Mouse (Mus musculus) left cerebral cortex, postnatal 14 days (tissue): ENCODE results near the gene Aoah. TPM values are rescaled to one million over a fixed set of nuclear protein-coding genes. Genes with fewer than 3 reads are reported as not detected.

Experiments
- DNase-seq, 2 experiments: peaks; one replicate each; pipeline ENCODE4 v3.0.0; 2021 to 2022; ENCODE audit warnings: low spot score in 2 of 2, mixed read lengths in 1 of 2
- intact Hi-C: fragments of 180-260 bp; cut with DNase I; formaldehyde crosslinking; loops from one replicate; pipeline ENCODE4 v1.15.1; 2025
- long read RNA-seq, 2 experiments: library from polyadenylated mRNA; stranded (forward); transcript quantifications; one replicate each; pipeline ENCODE4 v2.0.0; 2021
- total RNA-seq, 2 experiments: library from RNA; stranded (reverse); gene quantifications; 2 replicates each; pipeline ENCODE4 v1.2.3; 2021

The Aoah gene
- total RNA-seq = under 1 TPM in 1 of 2 experiments, not detected in 1; 0.17 TPM
- long read RNA-seq, experiment 1, partial matches to known transcripts = 0 of 1 reads
- long read RNA-seq, experiment 1, other reads (novel, unspliced or antisense) = 0 of 1 reads
- long read RNA-seq, experiment 2, partial matches to known transcripts = 0 of 1 reads
- long read RNA-seq, experiment 2, other reads (novel, unspliced or antisense) = 1 of 1 reads

- intact Hi-C loops = no loop called here
Measured at GRCm38 (mm10) chr13:20793901-20794300, at the start of gene Aoah. TSS of gene Aoah (plus strand) at chr13:20794113.

GRCm38 (mm10) chr13:20754843-20755242 is 39.1 kb upstream of the Aoah start:
- intact Hi-C loops = no loop called here
- DNase-seq = no peak

More at GRCm38 (mm10) chr13:20793901-20794300, at the start of gene Aoah:
- DNase-seq = no peak

GRCm38 (mm10) chr13:20783648-20784047 is 10.3 kb upstream of the Aoah start:
- no peak for DNase-seq
- intact Hi-C loops = no loop called here

- no peak for DNase-seq
Measured at GRCm38 (mm10) chr13:20784060-20784459, 9.9 kb upstream of the Aoah start.

GRCm38 (mm10) chr13:20785960-20786359 is 8.0 kb upstream of the Aoah start:
- no peak for DNase-seq
- intact Hi-C loops = no loop called here

More at GRCm38 (mm10) chr13:20784060-20784459, 9.9 kb upstream of the Aoah start:
- intact Hi-C loops = no loop called here

GRCm38 (mm10) chr13:20786825-20787245 is 7.1 kb upstream of the Aoah start:
- intact Hi-C loops = no loop called here
- no peak for DNase-seq

GRCm38 (mm10) chr13:20787952-20788351 is 6.0 kb upstream of the Aoah start:
- intact Hi-C loops = no loop called here
- no peak for DNase-seq

GRCm38 (mm10) chr13:20796651-20797050 is 2.7 kb downstream of the Aoah start:
- DNase-seq = no peak
- intact Hi-C loops = no loop called here

- intact Hi-C loops = no loop called here
- DNase-seq = no peak
Measured at GRCm38 (mm10) chr13:20798536-20798935, 4.6 kb downstream of the Aoah start.

- intact Hi-C loops = no loop called here
- no peak for DNase-seq
Measured at GRCm38 (mm10) chr13:20799772-20800171, 5.9 kb downstream of the Aoah start.

- intact Hi-C loops = no loop called here
- DNase-seq = no peak
Measured at GRCm38 (mm10) chr13:20800569-20800968, 6.7 kb downstream of the Aoah start.

- DNase-seq = no peak
- intact Hi-C loops = no loop called here
Measured at GRCm38 (mm10) chr13:20811782-20812406, 18.0 kb downstream of the Aoah start.

- intact Hi-C loops = no loop called here
- no peak for DNase-seq
Measured at GRCm38 (mm10) chr13:20816385-20816784, 22.5 kb downstream of the Aoah start.

- peak in 1 of 2 experiments; percentile 8 for DNase-seq
- intact Hi-C loops = no loop called here
Measured at GRCm38 (mm10) chr13:20820712-20821328, 26.9 kb downstream of the Aoah start.

- DNase-seq = no peak
- intact Hi-C loops = no loop called here
Measured at GRCm38 (mm10) chr13:20828728-20829127, 34.8 kb downstream of the Aoah start.

GRCm38 (mm10) chr13:20829181-20829900 is 35.4 kb downstream of the Aoah start:
- no peak for DNase-seq
- intact Hi-C loops = no loop called here

GRCm38 (mm10) chr13:20855893-20856292 is 62.0 kb downstream of the Aoah start:
- intact Hi-C loops = no loop called here
- DNase-seq = peak; percentile 8 to 13

GRCm38 (mm10) chr13:20899372-20899771 is 105.5 kb downstream of the Aoah start:
- intact Hi-C loops = no loop called here
- no peak for DNase-seq

- intact Hi-C loops = no loop called here
- DNase-seq = peak; percentile 27 to 29
Measured at GRCm38 (mm10) chr13:20900396-20900971, 106.6 kb downstream of the Aoah start.

- intact Hi-C loops = no loop called here
Measured at GRCm38 (mm10) chr13:20900972-20901457, 107.1 kb downstream of the Aoah start.

More at GRCm38 (mm10) chr13:20900972-20901457, 107.1 kb downstream of the Aoah start:
- no peak for DNase-seq
